Mouse (Mus musculus) embryo, embryonic 9.5 days (tissue): ENCODE results near the gene Slc44a1.

Source experiments
- DNase-seq: peaks from one replicate; pipeline ENCODE4 v3.0.0-alpha.2; 2017; ENCODE audit errors: extremely low spot score

The Slc44a1 gene

DNA sequence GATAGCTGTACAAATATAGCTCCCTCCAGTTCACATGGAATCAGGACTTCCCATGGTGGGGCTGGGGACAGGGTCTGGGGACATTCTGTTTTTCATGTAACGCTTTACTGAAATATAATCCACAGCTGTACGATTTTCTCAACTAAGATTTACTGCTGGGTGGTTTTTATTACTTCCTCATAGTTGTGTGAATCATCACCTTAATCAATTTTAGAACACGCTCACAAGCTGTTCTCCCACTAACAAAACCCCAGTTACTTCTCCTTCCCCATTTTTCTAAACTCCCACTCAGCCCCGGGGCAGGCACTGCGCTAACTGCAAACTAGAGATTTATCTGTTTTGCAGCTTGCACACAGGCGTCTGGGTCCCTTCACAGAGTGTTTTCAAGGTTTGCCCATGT is 28.8 kb downstream of the Slc44a1 start:
- no peak for DNase-seq

DNA sequence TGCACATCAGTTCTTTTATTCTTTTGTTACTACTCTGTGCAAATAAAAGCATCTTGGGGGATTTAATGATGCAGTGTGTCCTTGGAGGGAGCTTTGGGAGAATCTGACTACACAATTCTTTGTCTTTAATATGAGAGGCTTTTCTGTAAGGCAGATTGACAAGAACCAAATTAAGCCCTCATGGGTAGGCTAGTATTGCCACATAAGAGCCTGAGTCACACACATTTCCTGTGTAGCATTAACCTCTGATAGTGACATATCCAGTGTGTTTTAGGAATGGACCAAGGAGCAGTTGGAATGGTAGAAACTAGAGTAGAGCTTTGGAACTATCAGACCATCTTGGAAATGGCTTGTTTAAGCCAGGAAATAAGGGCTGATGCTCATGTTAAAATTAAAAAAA is 33.9 kb downstream of the Slc44a1 start:
- no peak for DNase-seq

GRCm38 (mm10) chr4:53475230-53475952 is 35.2 kb downstream of the Slc44a1 start:
- DNase-seq, result no peak

DNA sequence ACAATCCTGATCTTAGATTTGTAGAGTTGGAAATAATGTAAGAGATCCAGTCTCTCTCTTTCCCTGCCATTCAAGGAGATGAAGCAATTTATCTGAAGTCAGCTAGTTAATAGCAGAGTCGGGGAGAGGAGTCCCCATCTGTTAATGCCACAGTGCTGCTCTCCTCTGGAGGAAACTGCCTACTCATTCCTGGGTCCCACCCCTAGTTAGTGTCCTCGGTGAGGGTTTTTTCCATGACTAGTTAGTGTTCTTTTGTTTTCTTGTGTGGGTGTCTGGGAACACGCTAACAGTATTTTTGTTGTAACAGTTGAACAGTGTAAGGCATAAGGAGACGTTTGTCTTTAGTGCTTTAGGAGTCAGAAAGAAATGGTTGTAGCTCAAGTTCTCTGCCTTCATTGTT is 38.4 kb downstream of the Slc44a1 start:
- DNase-seq, result no peak

DNA sequence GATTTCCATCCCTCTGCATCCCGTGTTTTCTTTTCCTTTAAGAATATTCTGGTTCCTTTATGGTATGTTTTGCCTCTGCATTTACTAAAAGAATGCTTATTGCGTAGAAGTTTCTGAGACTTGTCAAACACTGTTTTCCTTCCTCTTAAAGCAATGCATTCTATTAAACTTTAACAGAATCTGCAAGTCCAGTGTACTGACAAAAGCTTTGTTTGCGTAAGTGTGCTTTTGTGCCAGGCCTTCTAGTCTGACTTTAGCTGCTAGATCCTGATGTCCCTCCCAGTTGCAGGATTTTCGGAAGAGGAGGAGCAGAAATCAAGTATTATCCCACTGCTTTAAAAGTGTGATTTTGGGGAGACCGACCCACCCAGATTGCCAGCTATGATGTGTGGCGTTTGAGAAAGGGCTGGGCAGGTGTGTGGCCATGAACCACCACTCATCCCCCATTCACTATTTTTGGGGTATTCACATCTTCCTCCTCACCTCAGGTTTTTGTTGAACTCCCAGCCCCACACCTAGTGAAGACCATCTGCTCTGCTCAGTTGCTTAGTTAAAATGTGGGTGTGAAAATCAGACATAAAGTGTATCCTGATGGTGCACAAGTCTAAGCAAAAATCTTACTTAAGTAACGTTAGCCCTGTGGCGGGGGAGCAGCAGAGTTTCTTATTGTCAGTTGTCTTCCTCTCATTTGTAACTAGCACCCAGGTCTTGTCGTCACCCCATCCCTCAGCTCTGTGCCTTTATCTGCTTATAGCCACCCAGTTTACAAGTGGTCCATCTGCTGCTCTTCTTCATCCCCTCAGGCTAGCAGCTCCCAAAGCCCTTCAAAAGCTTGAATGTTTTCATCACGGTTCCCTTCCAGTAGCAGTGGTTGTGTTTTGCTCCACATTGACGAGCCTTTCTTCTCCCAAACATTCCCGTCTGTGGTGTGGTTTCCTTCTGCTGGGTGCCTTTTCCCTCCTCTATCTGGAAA is 47.3 kb downstream of the Slc44a1 start:
- DNase-seq, result no peak

- DNase-seq, result no peak
These were observed 48.6 kb downstream of the Slc44a1 start for GRCm38 (mm10) chr4:53488803-53489202.

- no peak for DNase-seq
These were observed 50.2 kb downstream of the Slc44a1 start for GRCm38 (mm10) chr4:53490371-53490770.

- DNase-seq, result no peak
These were observed 51.1 kb downstream of the Slc44a1 start for GRCm38 (mm10) chr4:53491269-53491668.

GRCm38 (mm10) chr4:53495646-53496045 is 55.4 kb downstream of the Slc44a1 start:
- DNase-seq, result no peak

- no peak for DNase-seq
These were observed 62.6 kb downstream of the Slc44a1 start for GRCm38 (mm10) chr4:53502764-53503163.

- no peak for DNase-seq
These were observed 72.1 kb downstream of the Slc44a1 start for GRCm38 (mm10) chr4:53512131-53512916.

GRCm38 (mm10) chr4:53513276-53514081 is 73.3 kb downstream of the Slc44a1 start:
- no peak for DNase-seq

DNA sequence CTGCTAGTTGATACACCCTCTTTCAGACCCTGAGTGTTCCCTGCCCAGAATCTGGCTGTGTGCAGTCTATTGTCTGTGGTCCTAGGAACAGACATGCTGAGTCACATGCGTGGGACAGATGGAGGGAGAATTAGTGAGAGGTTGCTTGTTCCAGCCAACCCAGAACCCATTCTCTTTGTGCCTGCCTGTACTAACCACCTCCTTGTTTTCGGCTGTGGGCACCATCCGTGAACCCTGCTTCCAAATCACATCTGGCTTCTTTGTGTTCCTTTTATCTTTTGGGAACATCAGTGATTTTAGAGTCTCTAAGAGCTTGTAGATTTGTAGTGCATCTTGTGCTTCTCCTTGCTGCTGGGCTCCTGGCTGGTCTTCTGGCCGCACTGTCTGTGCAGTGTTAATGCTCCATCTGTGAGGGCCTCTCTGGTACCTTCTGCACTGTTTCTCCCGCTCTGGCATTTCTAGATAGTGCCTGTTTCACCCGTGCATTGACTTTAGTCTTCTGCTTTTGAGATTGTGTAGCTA is 75.9 kb downstream of the Slc44a1 start:
- no peak for DNase-seq

- no peak for DNase-seq
These were observed 79.2 kb downstream of the Slc44a1 start for GRCm38 (mm10) chr4:53519429-53519828.

DNA sequence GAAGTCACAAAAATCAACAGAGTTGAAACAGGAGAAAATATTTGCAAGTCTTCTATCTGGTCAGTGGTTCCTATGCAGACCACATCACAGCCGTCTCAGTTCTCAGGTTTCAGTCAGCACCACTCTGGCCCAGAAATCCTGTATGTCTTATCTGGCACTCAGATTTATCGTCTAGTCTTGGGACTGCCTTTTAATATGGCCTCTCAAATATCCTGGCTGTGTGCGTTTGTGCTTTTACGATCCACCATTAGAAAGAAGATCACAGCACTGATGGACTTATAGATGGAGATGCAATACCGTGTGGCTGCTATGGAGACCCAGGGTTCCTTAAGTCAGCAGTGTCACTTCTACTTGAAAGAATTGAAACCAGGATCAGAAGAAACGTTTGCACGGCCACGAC is 80.8 kb downstream of the Slc44a1 start:
- no peak for DNase-seq

GRCm38 (mm10) chr4:53522655-53523054 is 82.4 kb downstream of the Slc44a1 start:
- DNase-seq, result no peak

DNA sequence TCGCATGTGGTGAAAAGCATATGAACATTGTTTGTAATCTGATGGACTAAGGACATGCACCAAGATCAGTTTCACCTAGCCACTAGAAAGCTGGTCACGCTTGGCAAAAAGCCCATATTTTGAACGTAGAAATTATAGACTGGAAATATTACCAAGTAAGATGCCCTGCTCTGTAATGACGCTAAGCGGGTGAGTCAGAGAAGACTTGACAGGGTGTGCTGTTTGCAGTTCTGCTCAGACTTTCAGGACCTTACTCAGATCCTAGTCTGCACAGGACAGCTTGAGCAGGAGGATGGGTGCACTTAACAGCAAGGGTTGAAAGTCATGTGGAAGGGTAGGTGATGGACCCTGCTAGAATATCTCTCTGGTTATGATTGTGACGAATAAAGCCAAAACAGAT is 85.3 kb downstream of the Slc44a1 start:
- DNase-seq, result no peak

- no peak for DNase-seq
These were observed 85.8 kb downstream of the Slc44a1 start for GRCm38 (mm10) chr4:53525994-53526393.

DNA sequence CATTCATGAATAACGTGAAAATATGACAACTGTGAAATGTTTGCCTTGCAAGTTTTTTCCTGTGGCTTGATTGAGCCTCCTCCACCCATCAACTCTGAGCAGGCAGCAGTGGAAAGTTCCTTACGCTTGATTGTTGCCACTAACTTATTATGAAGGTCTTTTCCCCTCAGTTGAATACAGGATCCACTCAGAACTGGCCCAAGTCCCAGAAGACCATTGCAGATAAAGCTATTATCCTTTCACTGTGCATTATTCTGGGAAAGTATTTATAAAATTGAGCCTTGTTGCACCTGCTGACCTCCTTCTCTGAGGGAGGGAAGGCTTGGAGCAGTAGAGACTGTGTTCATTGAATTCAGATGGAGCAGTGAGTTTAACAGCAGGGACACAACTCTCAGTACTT is 86.2 kb downstream of the Slc44a1 start:
- DNase-seq, result no peak

DNA sequence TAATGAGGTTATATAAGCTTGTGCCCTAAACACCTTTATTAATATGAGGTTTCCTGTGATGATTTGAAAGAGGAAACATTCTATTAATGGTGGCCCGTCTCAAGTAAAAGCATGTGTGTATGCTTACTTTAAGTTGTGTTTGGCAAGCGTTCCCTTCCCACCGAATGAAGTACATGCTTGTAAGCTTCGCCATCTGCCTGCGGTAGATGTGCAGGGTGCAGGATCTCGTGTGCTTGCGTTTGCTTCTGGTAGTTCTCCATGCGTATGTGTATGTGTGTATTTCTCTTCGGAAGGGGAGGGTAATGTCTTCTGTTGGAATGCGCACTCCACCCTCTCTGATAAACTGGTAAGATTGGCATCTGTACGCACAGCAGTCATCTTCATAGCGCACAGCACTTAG is 95.6 kb downstream of the Slc44a1 start:
- no peak for DNase-seq

DNA sequence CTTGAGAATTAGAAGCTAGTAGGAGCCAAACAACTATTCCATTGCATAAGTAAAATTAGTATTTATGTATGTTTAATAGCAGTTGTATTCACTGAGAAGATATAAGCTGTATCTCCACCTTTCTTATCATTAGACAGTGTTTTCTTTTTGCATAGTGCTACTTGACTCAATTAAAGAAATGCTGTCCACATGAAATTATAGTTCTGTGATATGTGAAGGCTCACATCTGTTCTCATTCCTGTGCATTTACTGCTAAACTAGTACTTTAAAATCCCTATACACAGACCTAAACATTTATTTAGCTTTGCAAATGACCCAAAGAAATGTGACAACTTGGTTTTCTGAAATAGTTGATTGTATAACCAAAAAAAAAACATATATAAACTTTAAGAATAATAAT is 96.9 kb downstream of the Slc44a1 start:
- no peak for DNase-seq
